Mouse (Mus musculus) neural tube, embryonic 14.5 days (tissue): Measurements from ENCODE around the gene Ccdc146. TPM values are rescaled to one million over a fixed set of nuclear protein-coding genes. Genes with fewer than 3 reads are reported as not detected.

ENCODE experiments used
- ATAC-seq: fragments of 200-750 bp; cut with Nextera tagmentation; 2 replicates; pipeline ENCODE4 v1.8.0; 2017; ENCODE audit warnings: low read depth, mild to moderate bottlenecking, moderate TSS enrichment, moderate library complexity
- H3K27ac ChIP-seq: fragments of 300-500 bp; sonication (generic); 2 replicates; pipeline ENCODE4 v1.5.1; 2014; ENCODE audit warnings: low read depth, mild to moderate bottlenecking, control low read depth, low read length, moderate library complexity, mixed read lengths
- H3K27me3 ChIP-seq: fragments of 300-500 bp; sonication (generic); 2 replicates; pipeline ENCODE4 v1.6.1; 2014; ENCODE audit warnings: low read length; ENCODE audit not compliant: control insufficient read depth, insufficient read depth
- H3K36me3 ChIP-seq: fragments of 300-500 bp; sonication (generic); 2 replicates; pipeline ENCODE4 v1.6.1; 2014; ENCODE audit warnings: low read length, mixed read lengths; ENCODE audit not compliant: control insufficient read depth, insufficient read depth
- H3K4me1 ChIP-seq: fragments of 300-500 bp; sonication (generic); 2 replicates; pipeline ENCODE4 v1.6.1; 2014; ENCODE audit warnings: low read length; ENCODE audit not compliant: control insufficient read depth, insufficient read depth
- H3K4me2 ChIP-seq: fragments of 300-500 bp; sonication (generic); 2 replicates; pipeline ENCODE4 v1.6.1; 2014; ENCODE audit warnings: mild to moderate bottlenecking, low read depth, low read length, control low read depth
- H3K4me3 ChIP-seq: fragments of 300-500 bp; sonication (generic); 2 replicates; pipeline ENCODE4 v1.5.1; 2014; ENCODE audit warnings: low read depth, low read length, control low read depth, mixed read lengths
- H3K9ac ChIP-seq: fragments of 300-500 bp; sonication (generic); replicated peaks from 2 replicates; pipeline ENCODE4 v1.6.1; 2014; ENCODE audit warnings: low read depth, mild to moderate bottlenecking, control low read depth, low read length, mixed read lengths
- H3K9me3 ChIP-seq: fragments of 300-500 bp; sonication (generic); 2 replicates; pipeline ENCODE4 v1.6.1; 2016; ENCODE audit warnings: low read length; ENCODE audit not compliant: control insufficient read depth
- WGBS: fragments of 180-500 bp; shearing (Covaris S2); extraction: QIAGEN DNeasy Blood & Tissue Kit; methylation state at CpG from one replicate; pipeline ENCODE4 v1.1.7; 2014; 5-methylcytosine and 5-hydroxymethylcytosine counted together
- polyA plus RNA-seq: library from polyadenylated mRNA; unstranded; fragments of >200 nt; fragmentation: Nextera tagmentation; extraction: Ambion mirVana; gene quantifications from 2 replicates; pipeline ENCODE4 v1.2.1, GENCODE M21; 2014

Ccdc146 gene
- polyA plus RNA-seq, 1 experiment from 2014 or later, result 0.99 TPM

- Histone ChIP-seq H3K9ac (no peak overlapping the region), H3K27me3 (no peaks in the 10 kb centered on the region), H3K9me3 (no peaks in the 10 kb centered on the region), H3K36me3 (no peaks in the 10 kb centered on the region), H3K27ac (no peak overlapping the region), H3K4me3 (no peak overlapping the region), H3K4me2 (no peak overlapping the region), H3K4me1 (no peaks in the 10 kb centered on the region; the same call in 1 of the 2 replicates)
- no peak for ATAC-seq
- WGBS, result 92% methylated on average over 6 of the region's 6 CpGs
Observed at GRCm38 (mm10) chr5:21426666-21427065, 2.2 kb upstream of the Ccdc146 start.

DNA sequence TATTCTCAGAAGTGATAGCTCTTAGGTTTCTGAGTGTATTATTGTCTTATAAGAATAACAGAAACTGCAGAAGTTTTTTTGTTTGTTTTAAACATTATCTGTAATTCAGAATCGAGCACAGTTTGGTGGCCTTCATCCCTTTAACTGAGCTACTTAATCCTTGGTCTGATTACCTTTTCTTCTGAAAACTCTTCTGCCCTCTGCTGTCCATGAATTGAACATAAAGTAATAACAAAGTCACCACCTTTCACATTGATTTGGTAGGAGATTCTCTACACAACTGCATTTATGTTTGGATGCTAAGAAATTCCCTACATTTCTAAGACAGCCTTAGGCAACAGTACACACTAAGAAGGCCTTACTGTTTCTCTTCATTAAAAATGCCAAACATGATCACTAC is 3.9 kb downstream of the Ccdc146 start:
- WGBS, result 46% methylated on average over 1 of the region's 1 CpGs
- no peak for ATAC-seq
- H3K36me3 ChIP-seq, result no peaks in the 10 kb centered on the region
- H3K27me3 ChIP-seq, result no peaks in the 10 kb centered on the region
- no peaks in the 10 kb centered on the region; the same call in 1 of the 2 replicates for H3K4me1 ChIP-seq
- H3K9ac ChIP-seq, result no peak overlapping the region
- no peak overlapping the region for H3K4me2 ChIP-seq
- H3K9me3 ChIP-seq, result no peaks in the 10 kb centered on the region
- H3K27ac ChIP-seq, result no peak overlapping the region
- H3K4me3 ChIP-seq, result no peak overlapping the region

GRCm38 (mm10) chr5:21418613-21419012 is 5.9 kb downstream of the Ccdc146 start:
- Histone ChIP-seq H3K36me3 (no peaks in the 10 kb centered on the region), H3K9ac (no peak overlapping the region), H3K4me3 (no peak overlapping the region), H3K27ac (no peak overlapping the region), H3K4me2 (no peak overlapping the region), H3K27me3 (no peaks in the 10 kb centered on the region), H3K9me3 (no peaks in the 10 kb centered on the region), H3K4me1 (no peaks in the 10 kb centered on the region)
- WGBS, result 76% methylated on average over 4 of the region's 4 CpGs
- no peak for ATAC-seq

DNA sequence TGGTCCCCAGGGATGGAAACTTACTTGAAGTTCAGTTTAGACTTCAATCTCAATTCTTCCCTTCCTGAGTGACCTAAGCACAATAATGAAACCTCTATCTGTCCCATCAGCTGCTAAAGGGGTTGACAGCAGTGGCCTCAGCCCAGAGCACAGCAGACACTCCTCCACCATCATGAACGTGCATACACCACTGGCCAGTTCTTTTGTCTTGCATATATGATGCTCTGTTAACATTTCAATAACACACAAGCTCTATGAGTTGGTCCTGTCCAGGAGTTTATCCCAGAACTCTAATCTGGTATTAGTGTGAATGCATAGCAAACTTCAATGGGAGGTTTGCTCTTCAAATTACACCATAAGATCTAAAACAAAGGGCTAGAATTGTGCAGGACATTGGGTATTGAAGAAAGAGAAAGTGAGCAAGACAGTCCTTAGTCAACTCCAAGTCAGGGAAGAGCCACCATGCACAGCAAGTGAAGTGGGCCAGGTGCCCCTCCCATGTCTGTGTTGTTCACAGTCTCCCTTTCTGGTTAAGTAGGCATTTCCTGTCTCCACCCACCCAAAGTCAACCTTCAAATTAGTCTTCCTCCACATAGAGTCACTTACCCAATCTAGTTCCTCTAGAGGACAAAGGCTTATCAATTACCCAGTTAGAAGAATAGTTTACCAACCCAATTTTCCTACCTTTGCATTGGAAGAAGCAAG is 10.2 kb downstream of the Ccdc146 start:
- Histone ChIP-seq H3K9ac (no peak overlapping the region), H3K27ac (no peak overlapping the region), H3K9me3 (no peaks in the 10 kb centered on the region), H3K4me3 (no peak overlapping the region), H3K27me3 (no peaks in the 10 kb centered on the region), H3K4me2 (no peak overlapping the region), H3K36me3 (no peaks in the 10 kb centered on the region), H3K4me1 (no peaks in the 10 kb centered on the region)
- 71% methylated on average over 1 of the region's 1 CpGs for WGBS
- ATAC-seq, result no peak

- H3K27ac ChIP-seq, result no peak overlapping the region
- no peak for ATAC-seq
- H3K4me2 ChIP-seq, result no peak overlapping the region
- H3K27me3 ChIP-seq, result no peaks in the 10 kb centered on the region
- WGBS, result 97% methylated on average over 3 of the region's 3 CpGs
- no peak overlapping the region for H3K4me3 ChIP-seq
- no peaks in the 10 kb centered on the region for H3K9me3 ChIP-seq
- no peak overlapping the region for H3K9ac ChIP-seq
- no peaks in the 10 kb centered on the region for H3K4me1 ChIP-seq
- no peaks in the 10 kb centered on the region for H3K36me3 ChIP-seq
Observed at GRCm38 (mm10) chr5:21413322-21413721, 11.2 kb downstream of the Ccdc146 start.

- no peak for ATAC-seq
- no peaks in the 10 kb centered on the region for H3K36me3 ChIP-seq
- H3K4me3 ChIP-seq, result no peak overlapping the region
- H3K27ac ChIP-seq, result no peak overlapping the region
- H3K4me1 ChIP-seq, result no peaks in the 10 kb centered on the region
- H3K4me2 ChIP-seq, result no peak overlapping the region
- H3K9me3 ChIP-seq, result no peaks in the 10 kb centered on the region
- H3K27me3 ChIP-seq, result no peaks in the 10 kb centered on the region
- 82% methylated on average over 5 of the region's 5 CpGs for WGBS
- no peak overlapping the region for H3K9ac ChIP-seq
Observed at GRCm38 (mm10) chr5:21412056-21412455, 12.4 kb downstream of the Ccdc146 start.

- Histone ChIP-seq H3K36me3 (no peaks in the 10 kb centered on the region), H3K9ac (no peak overlapping the region), H3K4me2 (no peak overlapping the region), H3K4me3 (no peak overlapping the region), H3K27ac (no peak overlapping the region), H3K4me1 (no peaks in the 10 kb centered on the region), H3K27me3 (no peaks in the 10 kb centered on the region), H3K9me3 (no peaks in the 10 kb centered on the region)
- WGBS, result 87% methylated on average over 5 of the region's 5 CpGs
- no peak for ATAC-seq
Observed at GRCm38 (mm10) chr5:21411261-21411666, 13.2 kb downstream of the Ccdc146 start.

DNA sequence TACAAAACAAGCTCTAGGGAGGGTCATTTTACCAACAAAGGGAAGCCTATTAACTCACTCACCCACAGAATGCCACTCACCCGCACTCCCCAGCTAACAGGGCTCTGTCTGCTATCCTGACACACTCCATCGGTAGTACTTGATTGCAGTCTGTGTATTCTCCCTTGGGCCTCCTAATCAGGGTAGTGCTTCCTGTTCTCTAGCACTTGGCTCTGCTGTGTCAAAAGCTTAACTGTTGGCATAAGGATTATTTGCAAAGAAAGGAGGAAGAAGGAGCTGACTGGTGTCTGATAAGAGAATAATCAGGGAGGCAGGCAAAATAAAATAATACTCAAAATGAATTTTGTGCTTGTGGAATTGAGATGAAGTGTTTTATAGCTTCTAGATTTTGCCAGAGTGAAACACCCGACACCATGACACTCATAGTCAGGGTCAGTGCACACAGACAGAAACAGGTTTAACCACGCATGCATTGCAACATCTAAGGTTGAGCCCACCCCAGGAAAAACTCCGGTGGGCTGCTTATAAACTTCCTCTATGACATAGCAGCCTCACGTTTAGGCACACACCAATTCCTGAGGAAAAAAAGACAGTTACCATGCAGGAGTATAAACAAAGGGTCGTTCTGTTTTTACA is 29.2 kb downstream of the Ccdc146 start:
- Histone ChIP-seq H3K9ac (no peak overlapping the region), H3K36me3 (no peaks in the 10 kb centered on the region), H3K4me1 (no peaks in the 10 kb centered on the region), H3K27ac (no peak overlapping the region), H3K4me2 (no peak overlapping the region), H3K4me3 (no peak overlapping the region), H3K27me3 (no peaks in the 10 kb centered on the region), H3K9me3 (no peaks in the 10 kb centered on the region)
- 53% methylated on average over 7 of the region's 7 CpGs for WGBS
- ATAC-seq, result no peak

DNA sequence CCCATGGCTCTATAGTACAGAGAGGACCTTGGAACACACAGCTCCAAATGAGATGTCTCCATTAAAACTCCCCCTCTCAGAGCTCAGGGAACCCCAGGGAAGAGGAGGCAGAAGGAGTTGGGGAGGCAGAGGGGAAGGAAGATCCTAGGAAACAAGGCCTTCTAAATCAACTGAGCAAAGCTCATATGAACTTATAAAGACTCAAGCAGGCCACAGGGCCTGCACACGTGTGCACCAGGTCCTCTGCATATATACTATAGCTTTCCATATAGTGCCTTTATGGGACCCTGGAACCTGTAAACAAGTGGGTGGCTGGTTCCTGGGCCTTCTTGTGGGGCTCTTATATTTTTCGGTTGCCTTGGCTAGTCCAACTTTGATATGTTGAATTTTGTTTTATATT is 29.9 kb downstream of the Ccdc146 start:
- no peaks in the 10 kb centered on the region for H3K36me3 ChIP-seq
- no peaks in the 10 kb centered on the region for H3K9me3 ChIP-seq
- H3K4me1 ChIP-seq, result no peaks in the 10 kb centered on the region
- WGBS, result 88% methylated on average over 2 of the region's 2 CpGs
- ATAC-seq, result no peak
- H3K4me2 ChIP-seq, result no peak overlapping the region
- H3K27ac ChIP-seq, result no peak overlapping the region
- H3K9ac ChIP-seq, result no peak overlapping the region
- H3K4me3 ChIP-seq, result no peak overlapping the region
- H3K27me3 ChIP-seq, result no peaks in the 10 kb centered on the region
